Mouse (Mus musculus): ENCODE measurements around the gene H6pd.

DNA sequence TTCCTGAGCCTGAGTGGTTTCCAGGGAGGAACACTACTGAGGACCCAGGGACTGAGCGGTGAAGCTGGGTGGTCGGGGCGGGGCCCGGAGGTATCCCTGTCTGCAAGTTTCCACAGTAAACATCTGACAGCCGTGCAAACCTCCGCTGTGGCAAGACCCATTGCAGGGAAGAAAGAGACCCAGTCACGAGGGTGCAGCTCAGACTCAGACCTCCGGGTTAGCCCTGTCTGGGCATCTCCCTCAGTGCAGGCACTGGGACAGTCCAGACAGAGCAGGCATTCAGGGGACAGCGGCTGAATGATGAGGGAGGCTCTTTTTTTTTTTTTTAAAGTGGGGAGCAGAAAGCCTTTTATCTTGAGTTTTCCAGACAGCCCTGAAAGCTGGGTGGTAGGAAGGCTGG is 63.6 kb downstream of the H6pd start:
- no peak for TF ChIP-seq POLR2A (IDR thresholded peaks at IDR 0.05; ENCODE audit: borderline replicate concordance, extremely low read depth, low read depth, low read length)
- TF ChIP-seq CTCF (IDR thresholded peaks at IDR 0.05; ENCODE audit: insufficient read depth, low read length), result no peak
